Mouse (Mus musculus): ENCODE data around the gene Acy3.
"Not testable (repeated sequence)": the region's sequence is repeated elsewhere in the genome, so short reads cannot be mapped to it uniquely, and the experiment has no call there.

Acy3 gene

DNA sequence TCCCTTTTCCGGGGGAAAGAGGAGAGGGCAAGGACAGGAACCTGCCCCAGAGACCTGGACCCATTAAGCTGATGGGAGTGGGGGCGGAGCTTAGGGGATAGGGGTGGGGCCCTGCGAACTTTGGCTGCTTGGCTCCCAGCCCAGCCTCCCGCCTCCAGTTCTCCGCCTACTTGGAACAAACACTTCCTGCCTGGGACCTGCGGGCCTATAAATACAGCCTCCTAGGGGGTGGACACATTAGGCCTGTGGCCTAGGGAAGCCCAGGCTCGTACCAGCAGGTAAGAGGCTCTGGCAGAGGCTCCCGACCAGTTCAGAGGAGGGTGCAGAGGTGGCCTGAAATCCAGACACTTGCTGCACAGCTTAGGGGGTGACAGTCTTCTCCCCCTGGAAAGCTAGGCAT is at the start of gene Acy3:
Gene Acy3, plus strand, starts transcription at position 237 of the 400 bp plus-strand sequence.
- DNase-seq (ENCODE audit: low read depth, low spot score) = peak; percentile 68

DNA sequence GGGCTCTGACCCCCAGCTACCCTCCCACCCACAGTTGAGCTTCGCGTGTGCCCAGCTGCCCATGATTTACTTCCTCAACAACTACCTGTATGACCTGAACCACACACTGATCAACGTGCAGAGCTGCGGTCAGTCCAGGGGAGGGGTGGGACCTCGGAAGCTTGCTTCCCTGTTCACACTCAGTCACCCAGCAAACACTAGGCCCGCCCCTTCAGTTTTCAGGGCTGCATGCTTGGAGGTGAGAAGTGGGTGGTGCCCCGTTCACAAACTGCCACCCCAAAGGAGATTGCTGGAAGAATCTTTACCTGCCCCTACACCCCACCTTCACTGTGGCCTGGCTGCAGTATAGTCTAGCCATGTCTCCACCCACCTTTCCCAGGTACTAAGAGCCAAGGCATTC is 44.1 kb upstream of the Acy3 start:
- DNase-seq (ENCODE audit: low read depth, low spot score) = no peak

DNA sequence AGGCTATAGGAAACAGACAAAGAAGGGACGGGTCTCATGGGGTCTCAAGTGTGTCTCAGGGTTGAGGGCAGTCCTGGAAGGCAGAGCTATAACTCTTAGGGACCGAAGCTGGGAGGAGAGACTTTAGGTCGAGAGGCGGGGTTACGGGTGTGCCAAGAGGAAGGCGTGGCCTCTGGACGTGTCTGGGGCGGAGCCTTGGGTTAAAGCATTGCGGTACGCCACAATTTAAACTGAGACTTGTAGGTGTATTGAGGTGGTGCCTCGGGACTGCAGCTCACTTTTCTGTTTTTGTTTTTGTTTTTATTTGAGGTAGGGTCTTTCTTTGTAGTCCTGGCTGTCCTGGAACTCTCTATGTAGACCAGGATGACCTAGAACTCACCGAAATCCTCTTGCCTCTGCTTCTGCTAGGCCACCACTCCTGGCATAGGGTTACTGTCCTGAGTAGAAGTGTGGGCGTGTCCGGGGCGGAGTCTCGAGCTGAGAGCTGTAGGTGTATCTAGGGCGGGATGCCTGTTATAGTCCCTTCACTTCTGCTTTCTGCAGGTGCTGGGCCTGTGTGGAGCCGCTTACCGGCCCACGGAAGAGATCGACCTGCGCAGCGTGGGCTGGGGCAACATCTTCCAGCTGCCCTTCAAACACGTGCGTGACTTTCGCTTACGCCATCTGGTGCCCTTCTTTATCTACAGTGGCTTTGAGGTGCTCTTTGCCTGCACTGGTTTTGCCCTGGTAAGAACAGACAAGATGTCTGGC is 43.2 kb upstream of the Acy3 start:
- DNase-seq (ENCODE audit: low read depth, low spot score) = peak; percentile 85

DNA sequence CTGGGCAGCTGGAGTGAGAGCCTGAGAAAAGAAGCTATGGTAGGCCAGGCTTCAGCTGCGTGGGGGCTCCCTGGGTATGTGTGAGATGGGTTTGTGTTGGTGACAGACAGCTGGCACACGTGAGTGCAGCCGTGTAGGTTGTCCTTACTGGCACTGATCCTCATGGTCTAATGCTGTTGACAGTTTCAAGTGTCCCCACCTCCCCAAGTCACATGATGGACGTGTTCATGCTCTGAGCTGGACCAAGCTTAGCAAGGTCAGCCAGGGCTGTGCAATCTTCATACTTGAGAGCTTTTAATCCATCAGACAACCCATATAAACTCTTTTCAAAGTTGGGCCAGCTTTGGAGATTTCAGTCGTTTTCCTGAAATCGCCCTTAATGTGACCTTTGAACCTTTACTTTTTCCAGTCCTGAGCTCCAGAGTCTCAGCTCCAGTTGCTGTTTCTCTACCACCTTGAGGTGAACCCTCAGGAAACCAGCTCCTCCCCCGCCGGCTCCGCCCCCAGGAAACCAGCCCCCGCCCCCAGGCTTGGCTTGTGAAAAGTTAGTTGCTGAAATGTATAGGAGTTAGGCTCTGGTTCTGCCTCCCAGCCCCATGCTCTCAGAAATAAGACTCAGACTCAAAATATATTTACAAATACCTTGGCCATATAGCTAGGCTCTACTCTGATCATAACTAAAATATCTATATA is 40.4 kb upstream of the Acy3 start:
- DNase-seq (ENCODE audit: low read depth, low spot score) = no peak

DNA sequence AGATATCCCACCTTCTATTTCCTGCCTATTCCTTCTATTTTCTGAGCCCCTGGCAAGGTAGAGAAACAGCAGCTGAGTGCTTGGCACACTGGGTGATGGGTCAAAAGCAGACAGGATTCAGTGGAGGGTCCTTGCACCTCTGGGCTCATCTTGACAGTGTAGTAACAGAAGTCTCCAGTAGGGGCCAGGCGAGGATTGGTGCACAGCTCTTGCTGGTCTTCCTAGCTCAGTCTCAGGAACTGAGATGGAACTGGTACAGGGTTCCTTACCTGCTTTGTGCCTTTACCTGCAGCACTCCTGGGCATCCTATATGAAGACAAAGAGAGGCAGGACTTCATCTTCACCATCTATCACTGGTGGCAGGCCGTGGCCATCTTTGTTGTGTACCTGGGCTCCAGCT is 39.7 kb upstream of the Acy3 start:
- DNase-seq (ENCODE audit: low read depth, low spot score) = peak; percentile 79

DNA sequence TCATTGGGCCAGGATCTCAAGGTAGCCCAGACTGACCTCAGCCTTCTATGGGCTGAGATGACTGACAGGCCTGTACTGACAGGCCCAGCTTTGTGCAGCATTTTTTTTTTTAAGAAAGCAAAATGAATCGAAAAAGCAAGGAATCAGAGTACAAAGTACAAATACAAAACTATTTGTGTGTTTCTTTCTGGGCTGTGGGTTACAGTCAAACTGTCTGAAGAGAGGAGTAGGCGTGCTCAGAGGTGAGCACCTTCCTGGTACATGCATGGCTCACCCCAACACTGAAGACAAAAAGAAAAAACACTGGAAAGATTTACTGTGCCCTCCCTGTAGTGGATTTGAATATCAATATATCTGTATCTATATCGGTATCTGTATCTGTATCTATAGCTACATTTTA is 38.6 kb upstream of the Acy3 start:
- DNase-seq (ENCODE audit: low read depth, low spot score) = no peak

DNA sequence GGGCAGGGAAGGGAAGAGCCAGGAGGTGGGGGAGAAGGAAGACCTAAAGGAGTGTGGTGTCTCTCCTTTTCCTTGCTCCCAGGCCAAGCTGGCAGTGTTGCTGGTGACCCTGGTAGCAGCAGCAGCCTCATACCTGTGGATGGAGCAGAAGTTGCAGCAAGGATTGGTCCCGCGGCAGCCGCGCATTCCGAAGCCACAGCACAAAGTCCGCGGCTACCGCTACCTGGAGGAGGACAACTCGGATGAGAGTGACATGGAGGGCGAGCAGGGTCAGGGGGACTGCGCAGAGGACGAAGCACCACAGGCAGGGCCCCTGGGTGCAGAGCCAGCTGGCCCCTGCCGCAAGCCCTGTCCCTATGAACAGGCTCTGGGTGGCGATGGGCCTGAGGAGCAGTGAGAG is 37.8 kb upstream of the Acy3 start:
- no peak for DNase-seq (ENCODE audit: low read depth, low spot score)

DNA sequence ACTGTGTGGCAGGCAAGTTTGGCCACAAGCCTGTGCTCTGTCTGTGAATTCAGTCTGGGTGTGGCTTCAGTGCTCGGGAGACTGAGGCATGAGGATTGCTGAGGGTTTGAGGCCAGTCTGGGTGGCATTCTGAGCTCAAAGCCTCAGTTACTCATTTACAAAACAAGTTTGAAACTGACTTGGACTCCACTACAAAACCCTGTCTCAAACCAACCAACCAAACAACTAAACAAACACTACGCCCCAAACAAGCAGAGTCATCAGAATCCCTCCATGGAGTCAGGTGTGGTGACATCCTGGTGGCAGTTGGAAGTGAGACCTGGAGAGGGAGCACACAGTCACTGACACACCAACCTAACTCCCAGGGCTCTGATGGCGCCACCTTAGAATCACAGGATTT is 36.0 kb upstream of the Acy3 start:
- DNase-seq (ENCODE audit: low read depth, low spot score) = no peak

DNA sequence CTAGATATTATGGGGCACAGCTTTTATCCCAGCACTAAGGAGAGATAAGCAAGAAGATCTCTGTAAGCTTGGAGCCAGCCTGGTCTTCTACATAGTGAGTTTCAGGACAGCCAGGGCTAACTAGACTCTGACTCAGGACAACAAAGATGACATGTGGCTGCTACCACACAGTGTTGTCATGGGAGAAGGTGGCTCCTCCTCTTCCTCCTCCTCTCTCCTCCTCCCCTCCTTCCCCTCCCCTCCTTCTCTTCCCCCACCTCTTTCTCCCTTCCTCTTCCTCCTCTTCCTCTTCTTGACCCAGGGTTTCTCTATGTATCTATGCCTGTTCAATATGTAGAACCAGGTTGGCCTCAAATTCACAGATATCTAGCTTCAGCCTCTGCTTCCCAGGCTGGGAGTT is 34.9 kb upstream of the Acy3 start:
- DNase-seq (ENCODE audit: low read depth, low spot score) = no peak

DNA sequence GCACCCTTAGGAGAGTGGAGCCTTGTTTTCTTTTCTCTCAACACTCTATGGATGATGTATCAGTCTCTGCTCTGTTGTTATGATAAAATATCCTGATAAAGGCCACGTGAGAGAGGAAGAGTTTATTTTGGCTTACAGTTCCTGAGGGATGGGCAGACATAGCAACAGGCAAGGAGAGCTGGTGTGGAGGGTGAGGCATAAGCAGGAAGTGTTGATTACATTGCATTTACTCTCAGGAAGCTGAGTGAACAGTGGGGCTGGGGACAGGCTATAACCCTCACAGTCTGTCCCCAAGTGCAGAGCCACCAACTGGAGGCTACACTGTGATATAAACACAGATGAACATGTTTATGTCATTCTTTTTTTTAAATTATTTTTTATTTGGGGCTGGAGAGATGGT is 34.3 kb upstream of the Acy3 start:
- no peak for DNase-seq (ENCODE audit: low read depth, low spot score)

DNA sequence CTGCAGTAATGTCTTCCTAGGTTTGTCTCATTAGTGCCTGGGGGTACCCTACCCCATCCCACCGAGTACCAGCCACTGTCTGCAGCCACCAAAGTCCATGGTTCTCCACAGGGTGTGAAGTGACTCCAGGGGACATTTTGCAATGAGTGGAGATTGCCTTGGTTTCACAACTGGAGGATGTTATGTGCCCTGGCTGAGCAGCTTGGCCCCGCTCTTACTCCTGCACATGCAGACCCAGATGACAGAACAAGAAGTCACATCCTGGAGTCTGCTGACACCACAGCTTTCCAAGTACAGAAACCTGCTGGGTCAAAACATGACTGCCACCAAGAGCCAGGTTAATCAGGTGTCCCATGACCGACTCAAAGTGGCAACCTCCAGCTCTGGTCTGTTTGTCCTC is 31.3 kb upstream of the Acy3 start:
- no peak for DNase-seq (ENCODE audit: low read depth, low spot score)

DNA sequence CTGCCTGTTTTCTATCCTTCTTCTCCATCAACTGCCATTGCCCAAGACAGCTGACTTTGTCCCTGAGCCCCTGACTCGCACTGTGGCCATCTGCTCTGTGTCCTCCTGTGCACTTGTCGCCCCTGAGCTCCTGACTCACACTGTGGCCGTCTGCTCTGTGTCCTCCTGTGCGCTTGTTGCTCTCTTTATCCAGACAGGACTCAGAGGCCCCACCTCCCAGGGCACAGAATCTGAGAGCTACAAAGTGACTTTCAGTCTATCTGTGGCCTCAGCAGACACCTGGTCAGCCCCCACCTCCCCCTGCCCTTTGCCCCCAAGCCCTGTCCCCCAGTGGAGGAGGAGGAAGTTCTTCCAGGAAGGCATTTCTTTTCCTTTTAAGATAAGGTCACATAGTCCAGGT is 30.6 kb upstream of the Acy3 start:
- no peak for DNase-seq (ENCODE audit: low read depth, low spot score)

DNA sequence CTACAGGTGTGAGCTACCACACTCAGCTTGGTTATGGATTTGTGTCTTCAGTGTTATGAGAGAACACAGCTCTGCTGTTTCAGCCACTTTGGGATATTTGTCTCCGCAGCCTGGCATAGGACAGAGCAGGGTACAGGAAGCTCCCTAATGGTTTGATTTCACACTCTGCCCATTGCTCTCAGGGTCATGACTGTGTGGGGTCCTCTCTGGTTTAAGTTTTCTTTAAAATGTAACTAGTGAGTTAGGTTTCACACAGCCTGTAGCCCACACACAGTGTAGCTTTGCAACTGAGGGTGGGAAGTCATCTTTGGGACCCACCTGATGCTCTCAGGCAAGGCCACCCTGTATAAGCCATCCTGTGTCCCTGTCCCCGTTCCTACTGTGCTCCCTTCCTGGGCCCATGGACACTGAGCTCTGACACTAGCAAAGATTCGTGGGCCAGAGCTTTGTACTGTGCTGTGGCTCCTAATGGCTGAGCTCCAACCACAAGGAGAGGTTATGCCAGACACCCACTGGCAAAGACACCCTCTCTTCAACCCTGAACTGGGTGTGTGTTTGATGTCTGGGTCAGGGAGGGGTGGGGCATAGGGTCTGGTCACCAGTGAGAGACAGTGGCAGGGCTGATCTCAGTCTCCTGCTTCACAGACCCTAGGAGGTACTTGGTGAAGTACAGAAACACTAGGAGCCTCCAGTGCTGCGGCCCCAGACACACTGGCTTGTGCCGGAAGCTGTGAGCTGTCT is 28.9 kb upstream of the Acy3 start:
- not testable (repeated sequence) for DNase-seq (ENCODE audit: low read depth, low spot score)

DNA sequence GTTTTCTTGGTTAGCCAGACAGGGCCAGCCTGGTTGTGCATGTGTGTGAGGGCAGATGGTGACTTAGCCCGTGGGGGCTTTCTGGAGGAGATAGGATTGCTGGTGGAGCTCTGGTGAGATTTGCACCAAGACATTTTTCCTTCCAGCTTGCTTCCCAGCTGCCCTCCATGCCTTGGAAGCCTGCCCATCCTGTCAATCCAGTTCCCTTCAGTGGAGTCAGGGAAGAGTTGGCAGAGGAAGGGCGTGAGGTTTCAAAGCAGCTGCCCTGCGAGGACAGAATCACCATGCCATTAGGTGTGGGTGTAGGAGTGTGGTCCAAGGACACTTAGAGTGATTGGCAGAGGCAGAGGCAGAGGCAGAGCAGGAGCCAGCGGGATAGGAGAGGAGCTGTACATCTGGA is 27.9 kb upstream of the Acy3 start, which contains the start of gene Aldh3b3:
Gene Aldh3b3, plus strand, starts transcription at position 176 of the 400 bp plus-strand sequence.
- no peak for DNase-seq (ENCODE audit: low read depth, low spot score)

DNA sequence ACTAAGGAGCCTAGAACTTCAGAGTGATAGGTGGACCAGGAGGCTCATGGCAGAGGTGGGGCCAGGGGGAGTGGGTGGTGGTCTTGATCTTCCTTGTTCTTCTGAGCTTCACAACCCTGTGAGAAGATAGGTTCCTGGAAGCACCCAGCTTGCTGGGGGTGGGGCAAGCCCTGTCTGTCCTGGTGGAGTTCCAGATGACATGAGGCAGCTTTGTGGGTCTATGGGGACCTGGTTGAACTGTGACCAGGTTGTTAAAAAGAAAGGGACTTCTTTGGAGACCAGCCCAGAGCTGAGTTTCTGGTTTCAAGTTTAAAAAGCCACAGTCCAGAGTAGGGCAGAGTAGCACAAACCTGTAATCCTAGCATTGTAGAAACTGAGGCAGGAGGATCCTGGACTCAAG is 27.3 kb upstream of the Acy3 start:
- no peak for DNase-seq (ENCODE audit: low read depth, low spot score)

DNA sequence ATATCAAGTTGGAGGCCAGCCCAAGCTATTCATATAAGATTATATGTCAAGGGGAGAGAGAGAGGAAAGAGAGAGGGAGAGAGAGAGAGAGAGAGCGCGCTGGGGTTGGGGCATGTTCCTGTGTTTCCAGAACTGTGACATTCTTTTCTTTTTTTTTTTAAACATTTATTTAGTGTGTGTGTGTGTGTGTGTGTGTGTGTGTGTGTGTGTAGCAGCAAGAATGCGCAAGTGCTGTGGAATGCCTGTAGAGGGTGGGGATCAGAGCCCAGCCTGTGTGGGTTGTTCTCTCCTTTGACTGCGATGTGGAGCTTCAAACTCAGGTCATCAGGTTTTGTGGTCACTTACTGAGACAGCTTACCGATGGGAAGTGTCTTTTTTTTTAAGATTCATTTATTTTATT is 26.2 kb upstream of the Acy3 start:
- DNase-seq (ENCODE audit: low read depth, low spot score) = no peak

DNA sequence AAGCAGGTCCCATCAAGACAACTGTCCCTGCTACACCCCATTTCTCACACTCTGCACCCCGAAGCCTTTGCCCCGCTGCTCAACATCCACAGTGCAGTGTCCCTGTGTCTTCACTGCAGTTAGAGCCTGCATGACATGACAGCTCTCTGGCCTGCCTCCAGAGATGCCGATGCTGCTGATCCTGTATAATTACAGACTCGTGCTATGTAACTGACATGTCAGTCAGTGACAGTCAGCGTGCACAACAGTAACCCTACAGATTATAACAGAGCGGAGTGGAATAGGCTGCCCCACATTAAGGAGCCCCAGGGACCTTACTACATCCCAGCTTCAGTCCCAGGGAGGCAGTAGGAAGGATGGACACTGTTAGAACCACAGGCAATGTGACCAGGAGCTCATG is 24.6 kb upstream of the Acy3 start:
- DNase-seq (ENCODE audit: low read depth, low spot score) = not testable (repeated sequence)

DNA sequence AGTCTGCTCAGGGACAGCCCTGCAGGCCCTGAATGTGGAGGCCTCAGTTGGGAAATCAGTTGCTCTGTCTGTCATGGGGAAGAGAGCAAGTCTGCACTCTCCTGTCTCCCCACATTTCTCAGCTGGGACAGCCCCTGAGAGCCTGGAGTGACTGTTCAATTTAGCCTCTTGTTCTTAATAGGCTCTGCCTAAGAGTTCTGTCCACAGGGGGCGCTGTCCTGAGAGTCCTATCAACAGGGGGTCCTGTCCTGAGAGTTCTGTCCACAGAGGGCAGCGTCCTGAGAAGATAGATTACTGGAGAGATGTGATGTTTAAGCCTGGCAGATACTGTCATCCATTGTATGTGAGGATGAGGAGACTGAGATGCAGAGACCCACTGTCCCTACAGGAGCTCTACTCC is 23.9 kb upstream of the Acy3 start:
- DNase-seq (ENCODE audit: low read depth, low spot score) = peak; percentile 58

DNA sequence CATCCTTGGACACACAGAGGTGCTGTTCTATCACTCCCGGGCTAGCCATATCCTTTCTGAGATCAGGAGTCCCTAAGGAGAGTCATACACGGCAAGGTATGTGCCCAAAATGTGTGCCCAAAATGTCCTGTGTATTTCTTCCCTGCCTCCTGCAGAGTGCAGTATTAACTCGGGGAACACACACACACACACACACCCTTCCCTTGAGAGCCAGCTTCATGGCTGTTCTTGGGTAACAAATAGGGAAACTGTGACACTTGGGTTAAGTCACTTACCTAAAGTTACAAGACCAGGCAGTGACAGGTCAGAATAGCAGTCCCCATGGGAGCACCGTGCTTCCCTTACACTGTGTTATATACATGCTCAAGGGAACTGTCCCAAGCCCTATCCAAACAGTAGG is 22.3 kb upstream of the Acy3 start:
- no peak for DNase-seq (ENCODE audit: low read depth, low spot score)

DNA sequence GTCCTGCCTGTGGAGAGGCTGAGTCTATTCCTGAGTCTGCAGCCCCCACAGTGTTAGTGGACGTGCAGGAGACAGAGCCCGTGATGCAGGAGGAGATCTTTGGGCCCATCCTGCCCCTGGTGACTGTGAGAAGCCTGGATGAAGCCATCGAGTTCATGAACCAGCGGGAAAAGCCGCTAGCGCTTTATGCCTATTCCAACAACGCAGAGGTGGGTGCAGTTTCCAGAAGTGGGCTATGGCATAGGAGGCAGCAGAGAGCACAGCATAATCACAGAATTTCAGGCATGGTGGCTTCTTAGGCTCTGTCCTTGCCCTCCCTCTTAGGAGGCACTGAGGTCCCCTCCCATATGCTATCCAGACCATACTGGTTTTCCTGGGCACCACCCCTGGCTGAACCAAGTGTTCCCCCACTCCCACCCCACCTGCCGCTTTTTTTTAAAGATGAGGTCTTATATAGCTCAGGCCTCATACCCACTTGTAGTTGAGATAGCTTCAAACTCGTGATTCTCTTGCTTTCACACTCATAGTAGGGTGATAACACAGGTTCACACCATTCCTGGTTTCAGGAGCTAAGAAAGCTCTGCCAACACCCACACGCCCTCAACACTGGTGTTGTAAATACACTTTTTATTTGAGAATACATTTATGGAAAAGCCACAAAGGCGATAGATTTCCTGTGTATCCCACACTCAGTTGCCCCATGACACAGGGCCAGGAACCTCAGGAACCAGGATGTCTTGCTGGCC is 19.9 kb upstream of the Acy3 start:
- peak; percentile 52 for DNase-seq (ENCODE audit: low read depth, low spot score)

DNA sequence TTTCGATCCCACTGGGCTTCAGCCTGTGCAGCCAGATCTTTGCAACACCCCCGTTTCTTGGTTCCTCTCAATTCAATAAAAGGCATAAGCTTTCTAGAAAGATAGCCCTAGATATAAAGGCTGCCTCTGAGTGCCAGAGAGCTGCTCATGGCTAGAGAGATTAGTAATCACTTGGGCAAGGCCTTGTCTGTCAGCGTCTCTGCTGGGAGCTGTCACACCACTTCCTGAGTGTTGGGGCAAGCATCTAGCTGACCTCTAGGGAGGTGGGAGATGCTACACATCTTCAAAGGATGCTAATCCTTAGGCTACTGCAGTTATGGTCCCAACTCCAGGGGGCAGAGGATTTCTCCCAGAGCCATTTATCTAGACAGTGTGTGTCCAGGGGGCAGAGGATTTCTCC is 19.1 kb upstream of the Acy3 start:
- no peak for DNase-seq (ENCODE audit: low read depth, low spot score)

DNA sequence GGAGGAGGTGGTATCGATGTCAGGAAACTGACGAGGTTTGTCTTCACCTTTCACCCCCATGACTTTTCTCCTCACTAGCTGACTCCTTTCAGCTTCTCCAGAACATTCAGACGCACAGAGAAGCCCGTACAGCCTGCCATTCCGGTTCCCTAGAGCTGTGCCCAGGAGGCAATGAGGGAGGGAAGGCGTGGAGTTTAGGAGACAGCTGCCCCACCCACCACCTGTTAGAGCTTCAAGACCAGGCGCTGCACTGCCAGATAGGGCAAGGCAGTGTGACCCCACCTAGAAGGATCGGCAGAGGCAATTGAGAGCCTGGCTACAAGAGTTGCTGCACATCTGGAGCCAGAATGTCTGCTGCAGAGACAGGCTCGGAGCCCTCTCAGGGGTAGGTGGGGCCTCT is 14.1 kb upstream of the Acy3 start, which contains the start of gene Aldh3b2:
Gene Aldh3b2, plus strand, starts transcription at position 100 of the 400 bp plus-strand sequence.
- peak; percentile 36 for DNase-seq (ENCODE audit: low read depth, low spot score)
